Mouse (Mus musculus): ENCODE results near the gene Ruvbl2. TPM values are rescaled to one million over a fixed set of nuclear protein-coding genes. Genes with fewer than 3 reads are reported as not detected.

The Ruvbl2 gene
- polyA plus RNA-seq, 1 experiment from 2014 or later: 123 TPM

DNA sequence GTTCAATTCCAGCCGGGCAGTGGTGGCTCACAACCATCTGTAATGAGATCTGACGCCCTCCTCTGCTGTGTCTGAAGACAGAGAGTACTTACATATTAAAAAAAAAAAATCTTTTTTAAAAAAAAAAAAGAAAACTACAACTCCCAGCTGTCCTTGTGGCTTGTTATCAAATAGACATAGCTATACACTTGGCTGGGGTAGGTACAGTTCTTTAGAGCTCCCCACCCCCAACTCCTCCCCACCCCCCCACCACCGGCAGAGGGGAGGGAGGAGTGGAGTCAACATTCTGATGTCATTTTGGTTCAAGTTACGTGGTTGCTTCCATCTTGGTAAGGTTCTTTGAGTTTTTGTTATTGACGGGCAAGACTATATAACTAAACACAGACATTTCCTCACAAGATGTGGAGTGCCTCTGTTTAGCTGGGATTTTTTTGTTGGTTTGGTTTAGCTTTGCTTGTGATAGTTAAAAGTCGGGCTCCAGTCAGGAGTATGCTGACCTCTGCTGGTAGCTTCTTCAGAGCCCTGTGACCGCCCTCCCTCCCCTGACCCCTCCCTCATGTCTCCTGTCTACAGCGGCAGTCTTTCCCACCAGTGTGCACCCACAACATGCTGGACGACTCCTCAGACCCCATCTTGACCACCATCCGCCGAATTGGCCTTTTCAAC is 9.6 kb upstream of the Ruvbl2 start:
- Histone ChIP-seq H3K27ac (replicated peaks; ENCODE audit: low read depth, low read length) (0 out of 2 replicates have a peak overlapping the region, but pooled peaks have one; percentile 5), H3K4me1 (ENCODE audit: control insufficient read depth, insufficient read depth, low read length) (no peaks in the 10 kb centered on the region), H3K4me2 (ENCODE audit: low read depth, low read length) (no peak overlapping the region), H3K9ac (ENCODE audit: low read depth, low read length) (peak overlapping the region; percentile 25; the same call in 1 of the 2 replicates), H3K4me3 (ENCODE audit: low read depth, low read length) (no peak overlapping the region), H3K9me3 (ENCODE audit: control insufficient read depth, low read length) (no peaks in the 10 kb centered on the region), H3K27me3 (replicated peaks; ENCODE audit: control insufficient read depth, insufficient read depth, low read length) (no peaks in the 10 kb centered on the region), H3K36me3 (ENCODE audit: control insufficient read depth, insufficient read depth, low read length) (peaks cover 60% of the 10 kb centered on the region)
- WGBS: 36% methylated on average over 11 of the region's 11 CpGs
- DNase-seq (ENCODE audit: low spot score) (peak; percentile 60), ATAC-seq (ENCODE audit: low read depth) (0 out of 2 replicates have a peak, but pooled peaks have one; percentile 14)

DNA sequence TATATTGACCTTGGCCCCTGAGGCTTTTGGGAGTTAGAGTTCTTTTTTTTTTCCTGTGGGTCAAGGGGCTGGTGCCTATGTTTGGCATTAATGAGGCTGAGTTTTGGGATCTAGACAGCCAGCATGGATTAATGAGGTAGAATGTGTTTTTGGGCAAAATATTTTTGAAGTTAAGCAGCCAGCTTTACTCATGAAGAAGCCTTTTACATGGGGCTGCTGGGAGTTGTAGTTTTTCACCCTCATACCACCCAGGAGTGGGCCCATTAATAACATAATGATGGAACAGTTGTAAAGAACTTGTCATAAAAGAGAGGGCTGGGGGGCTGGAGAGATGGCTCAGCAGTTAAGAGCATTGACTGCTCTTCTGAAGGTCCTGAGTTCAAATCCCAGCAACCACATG is 8.7 kb upstream of the Ruvbl2 start:
- no peak overlapping the region for H3K4me3 ChIP-seq (ENCODE audit: low read depth, low read length)
- no peak overlapping the region for H3K4me2 ChIP-seq (ENCODE audit: low read depth, low read length)
- no peaks in the 10 kb centered on the region for H3K9me3 ChIP-seq (ENCODE audit: control insufficient read depth, low read length)
- no peaks in the 10 kb centered on the region for H3K4me1 ChIP-seq (ENCODE audit: control insufficient read depth, insufficient read depth, low read length)
- ATAC-seq (ENCODE audit: low read depth) (no peak), DNase-seq (ENCODE audit: low spot score) (no peak)
- H3K36me3 ChIP-seq (ENCODE audit: control insufficient read depth, insufficient read depth, low read length): peaks cover 58% of the 10 kb centered on the region
- no peak overlapping the region for H3K9ac ChIP-seq (ENCODE audit: low read depth, low read length)
- H3K27me3 ChIP-seq (replicated peaks; ENCODE audit: control insufficient read depth, insufficient read depth, low read length): no peaks in the 10 kb centered on the region
- no peak overlapping the region for H3K27ac ChIP-seq (replicated peaks; ENCODE audit: low read depth, low read length)

- Histone ChIP-seq H3K4me2 (ENCODE audit: low read depth, low read length) (no peak overlapping the region), H3K36me3 (ENCODE audit: control insufficient read depth, insufficient read depth, low read length) (peaks cover 63% of the 10 kb centered on the region), H3K9ac (ENCODE audit: low read depth, low read length) (no peak overlapping the region), H3K9me3 (ENCODE audit: control insufficient read depth, low read length) (no peaks in the 10 kb centered on the region), H3K27me3 (replicated peaks; ENCODE audit: control insufficient read depth, insufficient read depth, low read length) (no peaks in the 10 kb centered on the region), H3K4me3 (ENCODE audit: low read depth, low read length) (no peak overlapping the region), H3K27ac (replicated peaks; ENCODE audit: low read depth, low read length) (no peak overlapping the region), H3K4me1 (ENCODE audit: control insufficient read depth, insufficient read depth, low read length) (no peaks in the 10 kb centered on the region)
- WGBS: 88% methylated on average over 22 of the region's 22 CpGs
- ATAC-seq (ENCODE audit: low read depth): no peak
- DNase-seq (ENCODE audit: low spot score): no peak
Observed at GRCm38 (mm10) chr7:45443526-45444420, 5.9 kb upstream of the Ruvbl2 start.

- Histone ChIP-seq H3K27ac (replicated peaks; ENCODE audit: low read depth, low read length) (no peak overlapping the region), H3K36me3 (ENCODE audit: control insufficient read depth, insufficient read depth, low read length) (peaks cover 27% of the 10 kb centered on the region), H3K4me3 (ENCODE audit: low read depth, low read length) (no peak overlapping the region), H3K9ac (ENCODE audit: low read depth, low read length) (no peak overlapping the region), H3K4me2 (ENCODE audit: low read depth, low read length) (peak overlapping the region; percentile 39), H3K4me1 (ENCODE audit: control insufficient read depth, insufficient read depth, low read length) (peaks cover 31% of the 10 kb centered on the region), H3K9me3 (ENCODE audit: control insufficient read depth, low read length) (no peaks in the 10 kb centered on the region), H3K27me3 (replicated peaks; ENCODE audit: control insufficient read depth, insufficient read depth, low read length) (no peaks in the 10 kb centered on the region)
- DNase-seq (ENCODE audit: low spot score): no peak
- ATAC-seq (ENCODE audit: low read depth): no peak
- WGBS: 33% methylated on average over 6 of the region's 6 CpGs
Observed at GRCm38 (mm10) chr7:45437046-45437445, 850 bp downstream of the Ruvbl2 start.

DNA sequence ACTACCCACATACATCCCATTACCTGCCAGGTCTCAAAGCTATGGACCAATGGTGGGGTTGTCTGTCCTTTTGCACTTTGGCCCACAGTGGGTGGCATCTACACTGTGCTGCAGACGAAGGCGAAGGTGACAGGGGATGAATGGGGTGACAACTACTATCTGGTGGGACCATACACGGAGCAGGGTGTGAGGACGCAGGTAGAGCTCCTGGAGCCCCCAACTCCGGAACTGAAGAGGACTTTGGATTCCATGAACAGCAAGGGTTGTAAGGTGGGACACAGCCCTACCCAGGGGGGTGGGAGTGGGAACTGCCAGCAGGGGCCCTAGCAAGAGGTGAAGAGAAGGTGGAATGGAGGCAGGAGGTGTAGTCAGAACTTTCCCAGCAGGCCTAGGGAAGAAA is 1.5 kb downstream of the Ruvbl2 start:
- no peak overlapping the region for H3K27ac ChIP-seq (replicated peaks; ENCODE audit: low read depth, low read length)
- H3K4me3 ChIP-seq (ENCODE audit: low read depth, low read length): no peak overlapping the region; the same call in 1 of the 2 replicates
- H3K4me2 ChIP-seq (ENCODE audit: low read depth, low read length): peak overlapping the region; percentile 81
- peak overlapping the region; percentile 87; the same call in 1 of the 2 replicates for H3K9ac ChIP-seq (ENCODE audit: low read depth, low read length)
- H3K9me3 ChIP-seq (ENCODE audit: control insufficient read depth, low read length): no peaks in the 10 kb centered on the region
- no peaks in the 10 kb centered on the region for H3K27me3 ChIP-seq (replicated peaks; ENCODE audit: control insufficient read depth, insufficient read depth, low read length)
- no peak for DNase-seq (ENCODE audit: low spot score)
- whole genome bisulfite sequencing: 85% methylated on average over 5 of the region's 5 CpGs
- H3K36me3 ChIP-seq (ENCODE audit: control insufficient read depth, insufficient read depth, low read length): peaks cover 26% of the 10 kb centered on the region
- no peak for ATAC-seq (ENCODE audit: low read depth)
- H3K4me1 ChIP-seq (ENCODE audit: control insufficient read depth, insufficient read depth, low read length): peaks cover 31% of the 10 kb centered on the region

- Histone ChIP-seq H3K27me3 (replicated peaks; ENCODE audit: control insufficient read depth, insufficient read depth, low read length) (no peaks in the 10 kb centered on the region), H3K27ac (replicated peaks; ENCODE audit: low read depth, low read length) (peak overlapping the region; percentile 77), H3K4me2 (ENCODE audit: low read depth, low read length) (peak overlapping the region; percentile 81), H3K4me3 (ENCODE audit: low read depth, low read length) (peak overlapping the region; percentile 67), H3K9ac (ENCODE audit: low read depth, low read length) (peak overlapping the region; percentile 87), H3K36me3 (ENCODE audit: control insufficient read depth, insufficient read depth, low read length) (peaks cover 28% of the 10 kb centered on the region), H3K9me3 (ENCODE audit: control insufficient read depth, low read length) (no peaks in the 10 kb centered on the region), H3K4me1 (ENCODE audit: control insufficient read depth, insufficient read depth, low read length) (peaks cover 31% of the 10 kb centered on the region)
- no peak for DNase-seq (ENCODE audit: low spot score)
- no peak; the same call in 1 of the 2 replicates for ATAC-seq (ENCODE audit: low read depth)
- WGBS: under 1% methylated on average over 16 of the region's 16 CpGs
Observed at GRCm38 (mm10) chr7:45435038-45435437, 2.9 kb downstream of the Ruvbl2 start.

- Histone ChIP-seq H3K9me3 (ENCODE audit: control insufficient read depth, low read length) (no peaks in the 10 kb centered on the region), H3K4me2 (ENCODE audit: low read depth, low read length) (peak within 1 kb of the TSS; percentile 81), H3K27ac (replicated peaks; ENCODE audit: low read depth, low read length) (peak within 1 kb of the TSS; percentile 90), H3K27me3 (replicated peaks; ENCODE audit: control insufficient read depth, insufficient read depth, low read length) (no peaks in the 10 kb centered on the region), H3K9ac (ENCODE audit: low read depth, low read length) (peak within 1 kb of the TSS; percentile 87), H3K4me1 (ENCODE audit: control insufficient read depth, insufficient read depth, low read length) (peaks cover 31% of the 10 kb centered on the region), H3K4me3 (ENCODE audit: low read depth, low read length) (peak within 1 kb of the TSS; percentile 67), H3K36me3 (ENCODE audit: control insufficient read depth, insufficient read depth, low read length) (peaks cover 27% of the 10 kb centered on the region)
- WGBS: under 1% methylated on average over 39 of the region's 45 CpGs
- DNase-seq (ENCODE audit: low spot score): peak; percentile 99
- ATAC-seq (ENCODE audit: low read depth): peak; percentile 96
Observed at GRCm38 (mm10) chr7:45434203-45435015, 3.5 kb downstream of the Ruvbl2 start, which contains the start of gene Gys1. Gene Gys1, plus strand, starts transcription at chr7:45434844.

DNA sequence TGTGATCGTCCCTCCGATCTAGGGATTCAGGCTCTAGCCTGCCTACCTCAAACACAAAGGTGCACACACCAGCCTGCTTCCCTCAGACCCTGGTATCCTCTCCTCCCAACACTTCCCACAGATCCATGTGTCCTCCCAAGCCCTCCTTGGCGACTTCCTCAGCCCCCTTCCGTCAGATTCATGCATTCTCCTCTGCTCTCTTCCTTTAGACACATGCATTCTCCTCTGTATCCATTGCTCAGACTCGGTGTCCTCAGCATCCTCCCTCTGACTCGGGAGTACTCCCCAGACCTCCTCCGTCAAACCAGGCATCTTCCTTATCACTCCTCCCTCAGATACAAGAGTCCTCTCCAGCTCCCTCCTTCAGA is 4.1 kb downstream of the Ruvbl2 start:
- whole genome bisulfite sequencing: 2% methylated on average over 7 of the region's 7 CpGs
- DNase-seq (ENCODE audit: low spot score): no peak
- no peak for ATAC-seq (ENCODE audit: low read depth)
- Histone ChIP-seq H3K4me1 (ENCODE audit: control insufficient read depth, insufficient read depth, low read length) (peaks cover 31% of the 10 kb centered on the region), H3K27ac (replicated peaks; ENCODE audit: low read depth, low read length) (peak overlapping the region; percentile 90), H3K4me3 (ENCODE audit: low read depth, low read length) (peak overlapping the region; percentile 67), H3K36me3 (ENCODE audit: control insufficient read depth, insufficient read depth, low read length) (peaks cover 32% of the 10 kb centered on the region), H3K9ac (ENCODE audit: low read depth, low read length) (peak overlapping the region; percentile 75), H3K27me3 (replicated peaks; ENCODE audit: control insufficient read depth, insufficient read depth, low read length) (no peaks in the 10 kb centered on the region), H3K9me3 (ENCODE audit: control insufficient read depth, low read length) (no peaks in the 10 kb centered on the region), H3K4me2 (ENCODE audit: low read depth, low read length) (peak overlapping the region; percentile 80)

Data from embryonic facial prominence, embryonic 14.5 days (tissue).